Mouse (Mus musculus) hindbrain, embryonic 11.5 days (tissue): ENCODE results near the gene Adh5. TPM values are rescaled to one million over a fixed set of nuclear protein-coding genes. Genes with fewer than 3 reads are reported as not detected.

Experiments
- ATAC-seq: fragments of 200-750 bp; cut with Nextera tagmentation; 2 replicates; pipeline ENCODE4 v1.8.0; 2017; ENCODE audit warnings: mild to moderate bottlenecking, moderate TSS enrichment, moderate library complexity; ENCODE audit not compliant: low FRiP score
- DNase-seq: peaks from one replicate; pipeline ENCODE4 v3.0.0-alpha.2; 2015; ENCODE audit warnings: low spot score
- H3K27ac ChIP-seq: fragments of 300-500 bp; sonication (generic); 2 replicates; pipeline ENCODE4 v1.5.1; 2014; ENCODE audit warnings: mild to moderate bottlenecking, low read depth, low read length
- H3K27me3 ChIP-seq: fragments of 300-500 bp; sonication (generic); 2 replicates; pipeline ENCODE4 v1.6.1; 2014; ENCODE audit warnings: mild to moderate bottlenecking, low read length, moderate library complexity, mixed read lengths; ENCODE audit not compliant: control insufficient read depth, insufficient read depth
- H3K36me3 ChIP-seq: fragments of 300-500 bp; sonication (generic); 2 replicates; pipeline ENCODE4 v1.6.1; 2014; ENCODE audit warnings: mild to moderate bottlenecking, low read length, moderate library complexity, mixed read lengths; ENCODE audit not compliant: control insufficient read depth, insufficient read depth
- H3K4me1 ChIP-seq: fragments of 300-500 bp; sonication (generic); replicated peaks from 2 replicates; pipeline ENCODE4 v1.6.1; 2014; ENCODE audit warnings: low read length, mixed read lengths; ENCODE audit not compliant: control insufficient read depth, insufficient read depth
- H3K4me2 ChIP-seq: fragments of 300-500 bp; sonication (generic); replicated peaks from 2 replicates; pipeline ENCODE4 v1.6.1; 2014; ENCODE audit warnings: mild to moderate bottlenecking, low read depth, low read length
- H3K4me3 ChIP-seq: fragments of 300-500 bp; sonication (generic); 2 replicates; pipeline ENCODE4 v1.5.1; 2014; ENCODE audit warnings: low read depth, low read length
- H3K9ac ChIP-seq: fragments of 300-500 bp; sonication (generic); 2 replicates; pipeline ENCODE4 v1.6.1; 2014; ENCODE audit warnings: low read depth, low read length
- H3K9me3 ChIP-seq: fragments of 300-500 bp; sonication (generic); 2 replicates; pipeline ENCODE4 v1.6.1; 2016; ENCODE audit warnings: low read length; ENCODE audit not compliant: control insufficient read depth
- WGBS: fragments of 180-500 bp; shearing (Covaris S2); extraction: QIAGEN DNeasy Blood & Tissue Kit; methylation state at CpG from one replicate; pipeline ENCODE4 v1.1.7; 2014; 5-methylcytosine and 5-hydroxymethylcytosine counted together
- polyA plus RNA-seq: library from polyadenylated mRNA; unstranded; fragments of >200 nt; fragmentation: Nextera tagmentation; extraction: Ambion mirVana; gene quantifications from 2 replicates; pipeline ENCODE4 v1.2.1, GENCODE M21; 2014

Gene Adh5
- polyA plus RNA-seq, 1 experiment from 2014 or later: 272 TPM

DNA sequence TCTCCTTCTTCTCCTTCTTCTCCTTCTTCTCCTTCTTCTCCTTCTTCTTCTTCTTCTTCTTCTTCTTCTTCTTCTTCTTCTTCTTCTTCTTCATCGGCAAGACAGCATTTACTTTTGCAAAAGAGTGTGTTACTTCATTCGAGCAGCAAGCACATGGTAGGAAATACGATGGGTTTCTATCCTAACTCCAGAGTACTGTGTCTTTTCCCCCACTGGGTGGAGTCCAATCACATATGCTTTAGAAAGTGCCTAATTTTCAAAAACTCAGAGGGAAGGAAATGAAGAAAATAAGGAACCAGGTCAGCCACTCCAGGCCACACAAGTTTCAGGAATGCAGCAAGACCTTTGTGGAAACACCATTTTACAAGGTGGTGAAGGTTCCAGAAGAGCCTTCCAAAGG, 50.8 kb downstream of the Adh5 start:
- H3K36me3 ChIP-seq: no peaks in the 10 kb centered on the region
- no peaks in the 10 kb centered on the region for H3K27me3 ChIP-seq
- DNase-seq: no peak
- ATAC-seq: no peak
- H3K4me2 ChIP-seq: no peak overlapping the region
- H3K4me1 ChIP-seq: no peaks in the 10 kb centered on the region
- no peak overlapping the region for H3K4me3 ChIP-seq
- H3K27ac ChIP-seq: no peak overlapping the region
- WGBS: 90% methylated on average over 3 of the region's 3 CpGs
- H3K9ac ChIP-seq: no peak overlapping the region
- H3K9me3 ChIP-seq: no peaks in the 10 kb centered on the region

GRCm38 (mm10) chr3:138494565-138494964, 51.7 kb downstream of the Adh5 start:
- no peak overlapping the region for H3K9ac ChIP-seq
- no peak for ATAC-seq
- no peaks in the 10 kb centered on the region for H3K9me3 ChIP-seq
- H3K27ac ChIP-seq: no peak overlapping the region
- H3K27me3 ChIP-seq: no peaks in the 10 kb centered on the region
- H3K36me3 ChIP-seq: no peaks in the 10 kb centered on the region
- H3K4me2 ChIP-seq: no peak overlapping the region
- no peaks in the 10 kb centered on the region for H3K4me1 ChIP-seq
- no peak overlapping the region for H3K4me3 ChIP-seq
- DNase-seq: no peak
- 62% methylated on average over 1 of the region's 1 CpGs for WGBS

GRCm38 (mm10) chr3:138495166-138496145, 52.6 kb downstream of the Adh5 start:
- ATAC-seq (no peak), DNase-seq (no peak)
- H3K4me3 ChIP-seq: no peak overlapping the region
- H3K9me3 ChIP-seq: no peaks in the 10 kb centered on the region
- no peaks in the 10 kb centered on the region for H3K36me3 ChIP-seq
- H3K27me3 ChIP-seq: no peaks in the 10 kb centered on the region
- H3K4me2 ChIP-seq: no peak overlapping the region
- no peaks in the 10 kb centered on the region for H3K4me1 ChIP-seq
- no peak overlapping the region for H3K27ac ChIP-seq
- 89% methylated on average over 11 of the region's 11 CpGs for WGBS
- no peak overlapping the region for H3K9ac ChIP-seq

GRCm38 (mm10) chr3:138498731-138499130, 55.8 kb downstream of the Adh5 start:
- Histone ChIP-seq H3K27ac (no peak overlapping the region), H3K36me3 (no peaks in the 10 kb centered on the region), H3K4me3 (no peak overlapping the region), H3K4me2 (no peak overlapping the region), H3K9ac (no peak overlapping the region), H3K9me3 (no peaks in the 10 kb centered on the region), H3K27me3 (no peaks in the 10 kb centered on the region), H3K4me1 (no peaks in the 10 kb centered on the region)
- ATAC-seq (no peak), DNase-seq (no peak)
- WGBS: 58% methylated on average over 4 of the region's 4 CpGs

GRCm38 (mm10) chr3:138499854-138500740, 57.2 kb downstream of the Adh5 start:
- Histone ChIP-seq H3K36me3 (no peaks in the 10 kb centered on the region), H3K4me1 (no peaks in the 10 kb centered on the region), H3K4me3 (no peak overlapping the region), H3K9ac (no peak overlapping the region), H3K4me2 (no peak overlapping the region), H3K9me3 (no peaks in the 10 kb centered on the region), H3K27me3 (no peaks in the 10 kb centered on the region), H3K27ac (peak overlapping the region; percentile 51)
- ATAC-seq (peak; percentile 90), DNase-seq (peak; percentile 81)
- WGBS: 20% methylated on average over 15 of the region's 15 CpGs

GRCm38 (mm10) chr3:138503754-138504153, 60.9 kb downstream of the Adh5 start:
- Histone ChIP-seq H3K27me3 (no peaks in the 10 kb centered on the region), H3K27ac (no peak overlapping the region), H3K4me2 (no peak overlapping the region), H3K4me1 (no peaks in the 10 kb centered on the region), H3K36me3 (no peaks in the 10 kb centered on the region), H3K9ac (no peak overlapping the region), H3K9me3 (no peaks in the 10 kb centered on the region), H3K4me3 (no peak overlapping the region)
- 89% methylated on average over 11 of the region's 11 CpGs for WGBS
- DNase-seq (no peak), ATAC-seq (no peak)

Other genes with a start within 250 kb of the Adh5 start
- gene 4930579F01Rik, start 249.3 kb upstream of the Adh5 start, polyA plus RNA-seq: not detected in 2 replicates
- 0.08 and 0.22 TPM in 2 replicates for gene Adh7, start 225.3 kb upstream of the Adh5 start, polyA plus RNA-seq
- gene Adh1, start 182.1 kb upstream of the Adh5 start, polyA plus RNA-seq: 0.29 and 0.59 TPM in 2 replicates
- gene Adh6a, start 129.8 kb upstream of the Adh5 start, polyA plus RNA-seq: not detected in 2 replicates
- 0.25 and 0.37 TPM in 2 replicates for gene Adh6b, start 101.3 kb upstream of the Adh5 start, polyA plus RNA-seq
- 0.11 TPM in 1 of 2 replicates, not detected in the other for gene Adh4, start 27.6 kb upstream of the Adh5 start, polyA plus RNA-seq
- 60.3 and 64.6 TPM in 2 replicates for gene Metap1, start 46.4 kb downstream of the Adh5 start, polyA plus RNA-seq
- gene Eif4e, start 83.1 kb downstream of the Adh5 start, polyA plus RNA-seq: 401 and 469 TPM in 2 replicates